Comparison of ENCODE assay signal across 9 mouse cellular contexts in genomic region chr2:24863010-24863409, GRCm38 (mm10). TPM values are rescaled to one million over a fixed set of nuclear protein-coding genes. Genes with fewer than 3 reads are reported as not detected.
DNase-seq lines count a peak whose midpoint lies in the region; ATAC-seq and TF ChIP-seq lines count a peak whose summit lies in the region.
"Had no signal": no experiment of that assay in that cellular context is flagged by ENCODE, and none has a peak within 500 bp of the region (broad histone marks: within the 10 kb centered on the region; RNA-seq: fewer than 3 reads in every experiment).

No protein-coding gene starts in this region.

- no peak for ATAC-seq in liver, embryonic 11.5 days (replicated peaks; ENCODE audit: low FRiP score)
- no peak for ATAC-seq in liver, embryonic 14.5 days (ENCODE audit: insufficient read depth)

- no peaks in the 10 kb centered on the region for H3K27me3 ChIP-seq in liver, embryonic 11.5 days (replicated peaks; ENCODE audit: control insufficient read depth, insufficient read depth, low read length)
- no peaks in the 10 kb centered on the region for H3K27me3 ChIP-seq in liver, embryonic 14.5 days (ENCODE audit: control insufficient read depth, insufficient read depth, low read length)
- H3K27me3 ChIP-seq: limb, embryonic 13.5 days had no signal

- TF ChIP-seq EP300 in liver, embryonic 14.5 days (IDR thresholded peaks at IDR 0.05; ENCODE audit: low read depth), result no peak

- peaks cover 25% of the 10 kb centered on the region for H3K36me3 ChIP-seq in liver, embryonic 11.5 days (ENCODE audit: control insufficient read depth, insufficient read depth, low read length)
- peaks cover 5% of the 10 kb centered on the region for H3K36me3 ChIP-seq in liver, embryonic 14.5 days (replicated peaks; ENCODE audit: control insufficient read depth, insufficient read depth, low read depth)

- H3K4me3 ChIP-seq in liver, embryonic 11.5 days (ENCODE audit: low read depth, low read length), result no peak overlapping the region
- H3K4me3 ChIP-seq in liver, embryonic 14.5 days (ENCODE audit: insufficient read depth in 1 of 2, low read depth in 2 of 2, low read length in 2 of 2), result no peak overlapping the region
- H3K4me3 ChIP-seq: limb, embryonic 13.5 days had no signal

- no peak overlapping the region for H3K27ac ChIP-seq in liver, embryonic 11.5 days (ENCODE audit: low read depth, low read length)
- no peak overlapping the region for H3K27ac ChIP-seq in liver, embryonic 14.5 days
- H3K27ac ChIP-seq: limb, embryonic 13.5 days had no signal

- TF ChIP-seq CTCF in liver, embryonic 14.5 days (IDR thresholded peaks at IDR 0.05; ENCODE audit: low read depth), result peak; percentile 47; the same call in 1 of the 2 replicates

- H3K4me2 ChIP-seq in liver, embryonic 11.5 days, result no peak overlapping the region
- no peak overlapping the region for H3K4me2 ChIP-seq in liver, embryonic 14.5 days (ENCODE audit: low read depth)
- H3K4me2 ChIP-seq: limb, embryonic 13.5 days had no signal

- no peaks in the 10 kb centered on the region for H3K9me3 ChIP-seq in liver, embryonic 11.5 days (ENCODE audit: control insufficient read depth, low read length)
- H3K9me3 ChIP-seq in liver, embryonic 14.5 days (ENCODE audit: control insufficient read depth, low read length), result no peaks in the 10 kb centered on the region
- H3K9me3 ChIP-seq: limb, embryonic 13.5 days had no signal

- 86% methylated on average over 8 of the region's 8 CpGs for WGBS in liver, embryonic 11.5 days
- 72% methylated on average over 8 of the region's 8 CpGs for WGBS in liver, embryonic 14.5 days (ENCODE audit: insufficient replicate concordance)

- DNase-seq in cerebellum, postnatal 14 days, result peak; percentile 23 to 26
- DNase-seq in cerebellum, adult 11-12 months, result no peak
- DNase-seq in liver, result peak; percentile 7
- DNase-seq in liver, embryonic 11.5 days (ENCODE audit: low spot score), result no peak
- DNase-seq in WW6 (ENCODE audit: low read depth, low spot score), result peak; percentile 9
- DNase-seq in liver, embryonic 14.5 days (ENCODE audit: low read depth in 3 of 3, low spot score in 3 of 3), result no peak
- no peak for DNase-seq in urinary bladder, adult 2 months (ENCODE audit: low spot score)
- DNase-seq in ovary, postnatal 10 days (ENCODE audit: low spot score), result no peak

- no peak overlapping the region for H3K9ac ChIP-seq in liver, embryonic 11.5 days (ENCODE audit: low read depth, low read length)
- H3K9ac ChIP-seq in liver, embryonic 14.5 days (replicated peaks), result no peak overlapping the region
- H3K9ac ChIP-seq: limb, embryonic 13.5 days had no signal

- H3K4me1 ChIP-seq in liver, embryonic 11.5 days (replicated peaks; ENCODE audit: control insufficient read depth, insufficient read depth, low read length), result no peaks in the 10 kb centered on the region
- no peaks in the 10 kb centered on the region for H3K4me1 ChIP-seq in liver, embryonic 14.5 days (replicated peaks; ENCODE audit: control insufficient read depth in 2 of 2, insufficient read depth in 2 of 2, low read length in 1 of 2)
- H3K4me1 ChIP-seq: limb, embryonic 13.5 days had no signal

RNA-seq across cellular contexts. Expression of gene Ehmt1, which starts 56.4 kb away (rescaled TPM):
- 51.3 and 54.7 TPM in 2 replicates for polyA plus RNA-seq in liver, embryonic 11.5 days (2014; fragmentation: Nextera tagmentation; extraction: Ambion mirVana)
- polyA plus RNA-seq in liver, embryonic 14.5 days (2012; rRNA removed), result 14.1 and 15.1 TPM in 2 replicates
- 10.6 and 12.0 TPM in 2 replicates for polyA plus RNA-seq in liver, embryonic 14.5 days (2014; fragmentation: Nextera tagmentation; extraction: Ambion mirVana)
- 47.7 and 52.6 TPM in 2 replicates for polyA plus RNA-seq in urinary bladder, adult 2 months (2012; rRNA removed)

Comparison
In these comparisons a context has a peak if more than half of its experiments do, and no peak if none do; other contexts are left out.
1. DNase-seq: peak in cerebellum, postnatal 14 days (2 of 2), liver (single experiment) and WW6 (single experiment); none in cerebellum, adult 11-12 months (single experiment), liver, embryonic 11.5 days (single experiment), liver, embryonic 14.5 days (0 of 3), urinary bladder, adult 2 months (single experiment) and ovary, postnatal 10 days (single experiment).